Mouse (Mus musculus) liver, embryonic 16.5 days (tissue): ENCODE measurements around the gene Homer2. TPM values are rescaled to one million over a fixed set of nuclear protein-coding genes. Genes with fewer than 3 reads are reported as not detected.

ENCODE experiments used
- ATAC-seq: fragments of 200-750 bp; cut with Nextera tagmentation; 2 replicates; pipeline ENCODE4 v1.8.0; 2017; ENCODE audit warnings: low read depth, mild to moderate bottlenecking, moderate number of reproducible peaks, moderate library complexity
- H3K27ac ChIP-seq: fragments of 300-500 bp; sonication (generic); 2 replicates; pipeline ENCODE4 v1.5.1; 2014; ENCODE audit warnings: mild to moderate bottlenecking, low read length
- H3K27me3 ChIP-seq: fragments of 300-500 bp; sonication (generic); 2 replicates; pipeline ENCODE4 v1.6.1; 2014; ENCODE audit warnings: low read depth, low read length, mixed read lengths; ENCODE audit not compliant: control insufficient read depth, insufficient read depth
- H3K36me3 ChIP-seq: fragments of 300-500 bp; sonication (generic); 2 replicates; pipeline ENCODE4 v1.6.1; 2014; ENCODE audit warnings: mild to moderate bottlenecking; ENCODE audit not compliant: control insufficient read depth, insufficient read depth
- H3K4me1 ChIP-seq: fragments of 300-500 bp; sonication (generic); 2 replicates; pipeline ENCODE4 v1.6.1; 2014; ENCODE audit warnings: low read depth, low read length, mixed read lengths; ENCODE audit not compliant: control insufficient read depth
- H3K4me2 ChIP-seq: fragments of 300-500 bp; sonication (generic); 2 replicates; pipeline ENCODE4 v1.6.1; 2014; ENCODE audit warnings: low read depth, low read length, mixed read lengths
- H3K4me3 ChIP-seq: fragments of 300-500 bp; sonication (generic); 2 replicates; pipeline ENCODE4 v1.5.1; 2014; ENCODE audit warnings: low read depth, mild to moderate bottlenecking, low read length
- H3K9ac ChIP-seq: fragments of 300-500 bp; sonication (generic); 2 replicates; pipeline ENCODE4 v1.6.1; 2014; ENCODE audit warnings: low read depth, low read length
- H3K9me3 ChIP-seq: fragments of 300-500 bp; sonication (generic); replicated peaks from 2 replicates; pipeline ENCODE4 v1.6.1; 2016; ENCODE audit warnings: low read length; ENCODE audit not compliant: control insufficient read depth
- WGBS: fragments of 180-500 bp; shearing (Covaris S2); extraction: QIAGEN DNeasy Blood & Tissue Kit; methylation state at CpG from one replicate; pipeline ENCODE4 v1.1.7; 2014; ENCODE audit not compliant: insufficient replicate concordance; 5-methylcytosine and 5-hydroxymethylcytosine counted together
- polyA plus RNA-seq: library from polyadenylated mRNA; unstranded; fragments of >200 nt; fragmentation: Nextera tagmentation; extraction: Ambion mirVana; gene quantifications from 2 replicates; pipeline ENCODE4 v1.2.1, GENCODE M21; 2015

The Homer2 gene
- polyA plus RNA-seq, 1 experiment from 2014 or later, result 3.3 TPM

DNA sequence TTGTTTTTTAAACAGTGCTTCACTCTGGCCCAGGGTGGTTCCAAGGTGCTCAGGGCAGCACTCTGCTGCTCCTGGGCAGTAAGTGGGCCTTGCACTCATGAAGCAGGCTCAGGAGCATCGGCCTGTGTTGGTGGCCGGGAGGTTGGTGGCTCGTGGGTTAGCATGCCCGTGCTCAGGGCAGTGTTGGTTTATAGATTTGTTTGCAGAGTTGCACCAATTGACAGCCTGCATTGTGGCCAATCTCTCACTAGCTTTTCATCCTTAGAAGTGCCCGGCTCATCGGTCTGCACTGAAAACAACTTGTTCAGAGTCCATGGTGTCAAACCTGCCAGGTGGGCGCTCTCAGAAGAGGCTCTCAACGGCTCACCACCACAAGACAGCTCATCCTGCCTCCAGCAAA, 113.9 kb downstream of the Homer2 start:
- Histone ChIP-seq H3K4me1 (no peaks in the 10 kb centered on the region), H3K36me3 (peaks cover 61% of the 10 kb centered on the region), H3K9ac (no peak overlapping the region), H3K9me3 (no peaks in the 10 kb centered on the region), H3K27me3 (no peaks in the 10 kb centered on the region), H3K4me3 (no peak overlapping the region), H3K27ac (no peak overlapping the region), H3K4me2 (no peak overlapping the region)
- no peak for ATAC-seq
- WGBS, result 75% methylated on average over 8 of the region's 8 CpGs

DNA sequence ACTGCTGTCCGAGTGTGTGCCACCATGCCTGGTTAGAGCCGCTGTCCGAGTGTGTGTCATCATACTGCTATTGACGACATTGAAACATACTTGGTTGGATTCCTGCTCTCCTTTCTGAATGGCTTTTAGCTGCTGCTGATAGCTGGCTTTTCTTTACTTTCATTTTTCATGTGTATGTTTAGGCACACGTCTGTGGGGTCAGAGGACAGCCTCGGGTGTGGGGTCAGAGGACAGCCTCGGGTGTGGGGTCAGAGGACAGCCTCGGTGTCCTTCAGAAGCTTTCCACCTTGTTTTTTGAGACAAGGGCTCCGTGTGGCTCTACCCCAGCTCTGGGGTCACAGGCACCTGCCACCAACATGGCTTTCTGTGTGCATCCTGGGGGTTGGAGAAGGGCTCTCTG, 114.6 kb downstream of the Homer2 start:
- H3K27me3 ChIP-seq, result no peaks in the 10 kb centered on the region
- H3K36me3 ChIP-seq, result peaks cover 60% of the 10 kb centered on the region
- H3K9ac ChIP-seq, result no peak overlapping the region
- no peaks in the 10 kb centered on the region for H3K9me3 ChIP-seq
- H3K4me1 ChIP-seq, result no peaks in the 10 kb centered on the region; the same call in 1 of the 2 replicates
- H3K27ac ChIP-seq, result no peak overlapping the region
- no peak overlapping the region for H3K4me3 ChIP-seq
- no peak overlapping the region for H3K4me2 ChIP-seq
- WGBS, result 72% methylated on average over 9 of the region's 9 CpGs
- ATAC-seq, result no peak

DNA sequence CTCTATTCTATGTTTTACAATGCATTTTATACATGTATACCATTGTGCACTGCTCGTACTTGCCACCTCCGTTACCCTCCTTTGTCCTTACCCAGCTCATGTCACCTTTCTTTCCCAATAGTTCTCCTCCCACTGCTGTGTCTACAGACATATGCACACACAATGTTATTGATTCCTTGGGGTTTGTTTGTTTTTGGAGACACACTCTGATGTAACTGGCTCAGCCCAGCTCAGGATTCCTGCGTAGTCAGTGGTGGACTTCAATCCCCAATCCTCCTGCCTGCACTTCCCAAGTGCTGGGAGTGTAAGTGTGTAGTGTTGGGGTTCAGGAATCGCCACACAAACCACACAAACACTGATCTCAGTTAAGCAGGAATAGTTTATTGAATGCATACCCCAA, 120.1 kb downstream of the Homer2 start:
- WGBS, result 78% methylated on average over 4 of the region's 4 CpGs
- peaks cover 52% of the 10 kb centered on the region for H3K36me3 ChIP-seq

DNA sequence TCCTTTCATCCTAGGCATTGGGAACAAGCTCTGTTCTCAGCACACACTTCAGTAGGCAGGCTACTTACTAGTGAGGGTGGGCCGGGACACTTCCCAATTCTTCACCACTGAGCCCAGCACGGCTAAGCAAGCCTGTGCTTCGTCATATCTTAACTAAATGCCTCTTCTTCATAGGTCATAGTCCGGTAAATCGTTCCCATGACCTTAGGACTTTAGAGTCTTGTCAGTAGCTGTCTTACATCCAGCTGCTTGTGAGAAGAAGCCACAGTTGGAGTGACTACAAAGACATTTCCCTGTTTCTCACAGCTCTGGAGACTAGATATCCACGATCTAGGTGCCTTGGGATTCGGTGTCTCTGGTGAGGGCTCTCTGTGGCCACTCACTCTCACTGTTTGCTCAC, 122.0 kb downstream of the Homer2 start:
- Histone ChIP-seq H3K27ac (peak overlapping the region; percentile 12; the same call in 1 of the 2 replicates), H3K9me3 (no peaks in the 10 kb centered on the region), H3K9ac (no peak overlapping the region), H3K4me1 (no peaks in the 10 kb centered on the region; the same call in none of the 2 replicates), H3K4me3 (no peak overlapping the region), H3K36me3 (peaks cover 36% of the 10 kb centered on the region), H3K4me2 (no peak overlapping the region), H3K27me3 (no peaks in the 10 kb centered on the region)
- 81% methylated on average over 7 of the region's 7 CpGs for WGBS
- ATAC-seq, result no peak

More for the DNA sequence above, 120.1 kb downstream of the Homer2 start:
- Histone ChIP-seq H3K27ac (peak overlapping the region; percentile 28), H3K4me2 (no peak overlapping the region), H3K4me1 (no peaks in the 10 kb centered on the region; the same call in none of the 2 replicates), H3K4me3 (no peak overlapping the region), H3K9me3 (no peaks in the 10 kb centered on the region), H3K27me3 (no peaks in the 10 kb centered on the region), H3K9ac (no peak overlapping the region)
- ATAC-seq, result peak; percentile 92

DNA sequence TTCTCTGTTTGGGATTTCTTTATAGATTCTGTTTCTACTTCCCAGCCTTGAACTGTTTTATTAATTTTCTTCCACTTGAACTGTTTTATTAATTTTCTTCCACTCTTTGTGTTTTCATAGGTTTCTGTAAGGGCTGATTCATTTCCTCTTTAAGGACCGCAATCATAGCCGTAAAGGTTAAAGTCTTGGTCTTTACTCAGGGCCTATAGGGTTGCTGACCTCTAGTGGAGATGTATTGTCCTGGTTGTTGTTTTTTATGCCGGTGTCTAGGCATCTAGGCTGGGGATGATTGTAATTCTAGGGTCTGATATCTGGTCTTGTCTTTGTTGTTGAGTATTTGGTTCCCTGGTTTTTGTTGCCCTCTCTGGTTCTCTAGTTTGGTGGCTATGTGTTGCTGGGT, 123.8 kb downstream of the Homer2 start:
- H3K4me1 ChIP-seq, result peaks cover 3% of the 10 kb centered on the region

DNA sequence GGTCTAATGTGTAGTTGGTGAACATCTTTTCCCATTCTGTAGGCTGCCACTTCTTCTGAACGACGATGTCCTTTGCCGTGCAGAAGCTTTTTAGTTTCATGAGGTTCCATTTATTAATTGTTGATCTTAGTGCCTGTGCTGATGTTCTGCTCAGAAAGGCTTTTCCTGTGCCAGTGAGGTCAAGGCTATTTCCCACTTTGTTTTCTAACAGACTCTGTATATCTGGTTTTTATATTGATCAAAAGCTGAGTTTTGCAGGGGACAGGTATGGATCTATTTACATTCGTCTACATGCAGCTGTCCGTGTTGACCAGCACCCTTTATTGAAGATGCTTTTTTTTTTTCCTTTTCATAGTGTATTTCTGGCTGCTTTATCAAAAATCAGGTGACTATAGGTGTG, 128.0 kb downstream of the Homer2 start:
- peaks cover 14% of the 10 kb centered on the region for H3K36me3 ChIP-seq

More for the DNA sequence above, 123.8 kb downstream of the Homer2 start:
- H3K4me3 ChIP-seq, result no peak overlapping the region
- H3K27me3 ChIP-seq, result no peaks in the 10 kb centered on the region
- peaks cover 31% of the 10 kb centered on the region for H3K36me3 ChIP-seq
- no peak for ATAC-seq
- WGBS, result 76% methylated on average over 3 of the region's 3 CpGs
- no peaks in the 10 kb centered on the region for H3K9me3 ChIP-seq
- no peak overlapping the region for H3K27ac ChIP-seq
- no peak overlapping the region for H3K9ac ChIP-seq
- no peak overlapping the region for H3K4me2 ChIP-seq

DNA sequence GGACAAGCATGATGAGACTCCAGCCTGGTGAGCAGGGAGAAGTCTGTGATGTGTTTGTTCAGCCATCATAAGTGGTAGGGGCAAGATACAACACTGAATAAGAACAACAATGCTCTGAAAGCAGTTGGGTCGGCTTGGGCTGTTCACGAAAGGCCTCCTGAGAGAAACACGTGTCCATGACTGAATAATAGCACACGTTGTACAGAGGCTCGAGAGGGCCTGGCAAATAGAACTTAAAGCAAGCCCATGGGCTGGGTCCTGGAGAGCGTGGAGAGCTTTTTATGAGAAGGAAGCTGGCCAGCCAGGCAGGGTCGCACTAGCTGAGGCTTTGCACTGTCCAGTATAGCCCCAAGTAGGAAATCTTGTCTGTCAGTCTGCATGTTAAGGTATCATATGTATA, 128.9 kb downstream of the Homer2 start:
- H3K4me2 ChIP-seq, result no peak overlapping the region
- H3K9me3 ChIP-seq, result no peaks in the 10 kb centered on the region
- peaks cover 9% of the 10 kb centered on the region for H3K4me1 ChIP-seq
- no peak overlapping the region for H3K27ac ChIP-seq
- 78% methylated on average over 7 of the region's 7 CpGs for WGBS
- no peak for ATAC-seq
- no peaks in the 10 kb centered on the region for H3K27me3 ChIP-seq
- H3K4me3 ChIP-seq, result no peak overlapping the region
- no peak overlapping the region for H3K9ac ChIP-seq
- H3K36me3 ChIP-seq, result peaks cover 14% of the 10 kb centered on the region

More for the DNA sequence above, 128.0 kb downstream of the Homer2 start:
- H3K27me3 ChIP-seq, result no peaks in the 10 kb centered on the region
- WGBS, result 85% methylated on average over 5 of the region's 5 CpGs
- no peak overlapping the region for H3K4me2 ChIP-seq
- no peaks in the 10 kb centered on the region for H3K9me3 ChIP-seq
- peaks cover 3% of the 10 kb centered on the region for H3K4me1 ChIP-seq
- no peak overlapping the region for H3K9ac ChIP-seq
- H3K27ac ChIP-seq, result no peak overlapping the region
- no peak overlapping the region for H3K4me3 ChIP-seq
- ATAC-seq, result no peak

DNA sequence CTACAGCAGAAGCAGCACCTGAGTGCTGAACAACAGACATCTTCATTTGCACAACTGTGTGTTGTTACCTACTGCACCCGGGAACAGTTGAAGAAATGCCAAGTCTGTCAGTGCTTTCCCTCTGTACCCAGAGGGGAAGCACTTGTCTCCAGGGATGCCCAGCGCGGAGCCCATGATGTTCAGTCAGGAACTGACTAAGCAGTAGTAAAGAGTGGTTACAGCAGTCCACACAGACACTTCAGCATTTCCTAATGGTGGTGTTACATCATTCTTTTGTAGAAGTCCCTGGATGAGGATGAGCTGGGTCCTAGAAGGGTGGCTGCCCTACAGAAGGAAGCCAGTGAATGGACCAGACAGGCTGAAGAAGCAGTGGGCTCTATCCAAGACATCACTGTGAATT, 129.5 kb downstream of the Homer2 start:
- Histone ChIP-seq H3K4me3 (no peak overlapping the region), H3K9ac (no peak overlapping the region), H3K36me3 (peaks cover 14% of the 10 kb centered on the region), H3K9me3 (no peaks in the 10 kb centered on the region), H3K27me3 (no peaks in the 10 kb centered on the region), H3K4me2 (no peak overlapping the region), H3K27ac (no peak overlapping the region), H3K4me1 (peaks cover 14% of the 10 kb centered on the region)
- no peak for ATAC-seq
- 82% methylated on average over 3 of the region's 3 CpGs for WGBS

DNA sequence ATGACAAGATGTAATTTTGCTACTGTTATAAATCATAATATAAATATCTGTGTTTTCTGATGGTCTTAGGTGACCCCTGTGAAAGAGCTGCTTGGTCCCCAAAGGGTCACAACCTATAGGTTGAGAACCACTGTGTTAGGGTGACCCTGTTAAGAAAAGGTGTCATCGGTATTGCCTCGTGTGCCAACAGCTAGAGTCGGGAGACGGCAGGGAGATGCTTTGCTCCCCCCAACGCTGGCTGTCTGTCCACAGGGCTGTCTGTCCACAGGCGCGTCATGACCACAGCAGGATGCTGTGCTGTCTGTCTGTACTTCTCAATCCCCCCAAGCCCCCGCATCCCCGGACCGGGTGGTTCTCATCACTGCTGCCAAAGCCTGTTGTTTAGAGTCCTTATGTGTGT, 131.7 kb downstream of the Homer2 start:
- H3K9me3 ChIP-seq, result no peaks in the 10 kb centered on the region
- peaks cover 14% of the 10 kb centered on the region for H3K36me3 ChIP-seq
- no peak overlapping the region for H3K4me3 ChIP-seq
- H3K4me1 ChIP-seq, result peaks cover 17% of the 10 kb centered on the region
- no peak overlapping the region for H3K9ac ChIP-seq
- no peak overlapping the region for H3K27ac ChIP-seq
- H3K27me3 ChIP-seq, result no peaks in the 10 kb centered on the region
- WGBS, result 86% methylated on average over 10 of the region's 10 CpGs
- no peak for ATAC-seq
- H3K4me2 ChIP-seq, result no peak overlapping the region
